Mouse (Mus musculus) heart, embryonic 16.5 days (tissue): ENCODE data around the gene Nectin2. TPM values are rescaled to one million over a fixed set of nuclear protein-coding genes. Genes with fewer than 3 reads are reported as not detected.
A peak's percentile ranks its signal among the peaks of the same experiment; 100 is the strongest.

Experiments used
- ATAC-seq: fragments of 200-750 bp; cut with Nextera tagmentation; replicated peaks from 2 replicates; pipeline ENCODE4 v1.8.0; 2017; ENCODE audit warnings: moderate number of reproducible peaks; ENCODE audit not compliant: insufficient read depth, low FRiP score; ENCODE audit errors: extremely low read depth
- H3K27ac ChIP-seq: fragments of 300-500 bp; sonication (generic); 2 replicates; pipeline ENCODE4 v1.5.1; 2014; ENCODE audit warnings: mild to moderate bottlenecking, low read length, control low read depth, moderate library complexity
- H3K27me3 ChIP-seq: fragments of 300-500 bp; sonication (generic); 2 replicates; pipeline ENCODE4 v1.6.1; 2014; ENCODE audit warnings: low read length, mixed read lengths; ENCODE audit not compliant: control insufficient read depth, insufficient read depth
- H3K36me3 ChIP-seq: fragments of 300-500 bp; sonication (generic); 2 replicates; pipeline ENCODE4 v1.6.1; 2014; ENCODE audit not compliant: control insufficient read depth, insufficient read depth
- H3K4me1 ChIP-seq: fragments of 300-500 bp; sonication (generic); 2 replicates; pipeline ENCODE4 v1.6.1; 2014; ENCODE audit warnings: low read length, mixed read lengths; ENCODE audit not compliant: control insufficient read depth, insufficient read depth
- H3K4me2 ChIP-seq: fragments of 300-500 bp; sonication (generic); 2 replicates; pipeline ENCODE4 v1.6.1; 2014; ENCODE audit warnings: low read depth, mild to moderate bottlenecking, control low read depth, low read length
- H3K4me3 ChIP-seq: fragments of 300-500 bp; sonication (generic); 2 replicates; pipeline ENCODE4 v1.5.1; 2014; ENCODE audit warnings: mild to moderate bottlenecking, control low read depth, low read length
- H3K9ac ChIP-seq: fragments of 300-500 bp; sonication (generic); 2 replicates; pipeline ENCODE4 v1.6.1; 2014; ENCODE audit warnings: low read length, control low read depth
- H3K9me3 ChIP-seq: fragments of 300-500 bp; sonication (generic); replicated peaks from 2 replicates; pipeline ENCODE4 v1.6.1; 2016; ENCODE audit warnings: low read length; ENCODE audit not compliant: control insufficient read depth
- WGBS: fragments of 180-500 bp; shearing (Covaris S2); extraction: QIAGEN DNeasy Blood & Tissue Kit; methylation state at CpG from one replicate; pipeline ENCODE4 v1.1.7; 2014; 5-methylcytosine and 5-hydroxymethylcytosine counted together
- polyA plus RNA-seq: library from polyadenylated mRNA; unstranded; fragments of >200 nt; fragmentation: Nextera tagmentation; extraction: Ambion mirVana; gene quantifications from 2 replicates; pipeline ENCODE4 v1.2.1, GENCODE M21; 2015

Gene Nectin2
- polyA plus RNA-seq, 1 experiment from 2014 or later: 63.5 TPM

DNA sequence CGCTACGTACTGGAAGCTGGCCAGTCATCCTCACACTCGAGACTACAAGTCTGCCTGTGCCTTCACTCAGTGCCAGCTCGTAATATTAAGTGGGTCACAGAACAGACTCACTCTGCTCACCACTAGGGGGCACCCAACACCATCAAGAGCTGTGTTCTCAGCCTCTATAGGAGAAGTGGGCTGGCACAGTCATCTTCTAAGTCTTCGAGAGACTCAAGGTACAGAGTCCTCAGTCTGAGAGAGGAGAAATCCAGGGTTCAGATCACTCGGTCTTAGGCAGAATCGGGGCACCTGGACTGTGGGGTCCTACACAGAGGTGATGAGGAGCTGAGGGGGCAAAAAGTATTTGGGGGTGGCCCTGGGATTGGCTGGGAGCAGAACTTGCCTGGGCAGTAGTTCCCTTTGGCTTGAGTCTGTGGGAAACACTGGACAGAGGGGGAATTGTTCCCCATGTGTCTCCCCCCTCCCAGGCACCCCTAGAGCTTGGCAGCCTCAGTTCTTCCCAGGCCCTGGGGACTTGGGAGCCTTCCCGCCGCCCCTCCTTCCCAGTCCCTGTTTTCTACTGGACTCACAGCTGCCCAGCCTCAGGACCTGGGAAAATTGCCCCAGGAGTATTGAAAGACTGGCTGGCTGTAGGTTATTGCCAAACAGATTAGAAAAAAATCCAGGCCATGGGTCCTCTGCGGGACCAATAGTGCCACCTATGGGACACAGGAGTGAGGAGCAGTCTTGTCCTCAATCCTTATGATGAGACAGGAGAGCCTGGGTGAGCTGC lies 81.1 kb downstream of the Nectin2 start:
- Histone ChIP-seq H3K36me3 (no peaks in the 10 kb centered on the region), H3K9ac (peak overlapping the region; percentile 44), H3K27ac (peak overlapping the region; percentile 58; the same call in 1 of the 2 replicates), H3K4me2 (peak overlapping the region; percentile 31; the same call in 1 of the 2 replicates), H3K27me3 (no peaks in the 10 kb centered on the region), H3K4me1 (peaks cover 10% of the 10 kb centered on the region), H3K9me3 (no peaks in the 10 kb centered on the region), H3K4me3 (no peak overlapping the region)
- ATAC-seq: peak; percentile 72
- WGBS: 7% methylated on average over 10 of the region's 10 CpGs

- Histone ChIP-seq H3K4me3 (no peak overlapping the region), H3K27ac (no peak overlapping the region), H3K9ac (no peak overlapping the region), H3K4me2 (no peak overlapping the region), H3K36me3 (no peaks in the 10 kb centered on the region), H3K27me3 (no peaks in the 10 kb centered on the region), H3K9me3 (no peaks in the 10 kb centered on the region), H3K4me1 (peaks cover 24% of the 10 kb centered on the region)
- WGBS: 63% methylated on average over 2 of the region's 2 CpGs
- no peak for ATAC-seq
Observed at GRCm38 (mm10) chr7:19667434-19667833, 82.8 kb downstream of the Nectin2 start.

DNA sequence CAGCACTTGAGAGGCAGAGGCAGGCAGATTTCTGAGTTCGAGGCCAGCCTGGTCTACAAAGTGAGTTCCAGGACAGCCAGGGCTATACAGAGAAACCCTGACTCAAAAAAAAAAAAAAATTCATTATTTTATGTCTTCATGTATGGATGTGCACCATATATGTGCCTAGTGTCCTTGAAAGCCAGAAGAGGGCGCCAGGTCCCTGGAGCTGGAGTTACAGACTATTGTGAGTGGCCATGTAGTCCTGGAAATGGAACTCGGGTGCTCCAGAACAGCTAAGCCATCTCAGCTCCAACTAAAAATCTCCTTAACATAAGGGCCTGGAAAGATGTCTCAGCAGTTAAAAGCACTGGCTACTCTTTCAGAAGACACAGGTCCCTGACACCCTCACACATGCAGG lies 83.5 kb downstream of the Nectin2 start:
- peaks cover 26% of the 10 kb centered on the region for H3K4me1 ChIP-seq
- no peak overlapping the region for H3K4me3 ChIP-seq
- no peak overlapping the region for H3K9ac ChIP-seq
- no peaks in the 10 kb centered on the region for H3K27me3 ChIP-seq
- H3K4me2 ChIP-seq: no peak overlapping the region
- ATAC-seq: no peak
- H3K27ac ChIP-seq: no peak overlapping the region
- no peaks in the 10 kb centered on the region for H3K36me3 ChIP-seq
- no peaks in the 10 kb centered on the region for H3K9me3 ChIP-seq
- 52% methylated on average over 3 of the region's 3 CpGs for WGBS

Other genes with a start within 250 kb of the Nectin2 start
- gene Bloc1s3, start 242.1 kb downstream of the Nectin2 start, polyA plus RNA-seq: 1.6 and 1.7 TPM in 2 replicates
- 73.2 and 83.4 TPM in 2 replicates for gene Trappc6a, start 242.1 kb downstream of the Nectin2 start, polyA plus RNA-seq
- 0.14 TPM in 1 of 2 replicates, not detected in the other for gene Nkpd1, start 232.6 kb downstream of the Nectin2 start, polyA plus RNA-seq
- gene Ppp1r37, start 187.4 kb downstream of the Nectin2 start, polyA plus RNA-seq: 18.2 and 21.1 TPM in 2 replicates
- gene Zfp296, start 173.2 kb downstream of the Nectin2 start, polyA plus RNA-seq: 0.24 and 0.66 TPM in 2 replicates
- gene Gemin7, start 172.9 kb downstream of the Nectin2 start, polyA plus RNA-seq: 125 and 127 TPM in 2 replicates
- gene Clasrp, start 146.0 kb downstream of the Nectin2 start, polyA plus RNA-seq: 31.9 and 35.1 TPM in 2 replicates
- gene Relb, start 121.0 kb downstream of the Nectin2 start, polyA plus RNA-seq: 8.3 and 12.4 TPM in 2 replicates
- gene Clptm1, start 85.5 kb downstream of the Nectin2 start, polyA plus RNA-seq: 74.3 and 81.9 TPM in 2 replicates
- gene Apoc2, start 72.5 kb downstream of the Nectin2 start, polyA plus RNA-seq: 1.2 and 2.6 TPM in 2 replicates
- 0.38 TPM in 1 of 2 replicates, not detected in the other for gene Gm44805, start 69.1 kb downstream of the Nectin2 start, polyA plus RNA-seq
- gene Apoc4, start 69.0 kb downstream of the Nectin2 start, polyA plus RNA-seq: 0.22 and 0.37 TPM in 2 replicates
- gene Apoc1, start 57.8 kb downstream of the Nectin2 start, polyA plus RNA-seq: 8.9 and 9.2 TPM in 2 replicates
- gene Apoe, start 51.3 kb downstream of the Nectin2 start, polyA plus RNA-seq: 588 and 662 TPM in 2 replicates
- gene Tomm40, start 35.0 kb downstream of the Nectin2 start, polyA plus RNA-seq: 146 and 158 TPM in 2 replicates
- gene Bcam, start 20.5 kb upstream of the Nectin2 start, polyA plus RNA-seq: 413 and 444 TPM in 2 replicates
- 1.2 and 2.0 TPM in 2 replicates for gene Cblc, start 46.3 kb upstream of the Nectin2 start, polyA plus RNA-seq
- 3.1 and 4.1 TPM in 2 replicates for gene Bcl3, start 72.3 kb upstream of the Nectin2 start, polyA plus RNA-seq
- gene Gm19345, start 101.5 kb upstream of the Nectin2 start, polyA plus RNA-seq: not detected in 2 replicates
- gene Ceacam16, start 110.8 kb upstream of the Nectin2 start, polyA plus RNA-seq: not detected in 2 replicates
- gene Ceacam19, start 137.5 kb upstream of the Nectin2 start, polyA plus RNA-seq: 0.04 TPM in 1 of 2 replicates, not detected in the other
- gene Pvr, start 170.7 kb upstream of the Nectin2 start, polyA plus RNA-seq: 17.6 and 19.0 TPM in 2 replicates
- gene Igsf23, start 200.3 kb upstream of the Nectin2 start, polyA plus RNA-seq: 1.8 and 2.2 TPM in 2 replicates
- gene Ceacam20, start 214.9 kb upstream of the Nectin2 start, polyA plus RNA-seq: 0.11 TPM in 1 of 2 replicates, not detected in the other
- gene Nlrp9b, start 241.0 kb upstream of the Nectin2 start, polyA plus RNA-seq: 0.04 TPM in 1 of 2 replicates, not detected in the other